Mouse (Mus musculus) kidney, postnatal 0 days (tissue): ENCODE data around the gene Dolpp1. TPM values are rescaled to one million over a fixed set of nuclear protein-coding genes. Genes with fewer than 3 reads are reported as not detected.

Experiments
- ATAC-seq: fragments of 200-750 bp; cut with Nextera tagmentation; replicated peaks from 2 replicates; pipeline ENCODE4 v1.8.0; 2017; ENCODE audit warnings: low read depth, moderate number of reproducible peaks, moderate TSS enrichment, moderate library complexity; ENCODE audit not compliant: low FRiP score
- DNase-seq: peaks from one replicate; pipeline ENCODE4 v3.0.0-alpha.2; 2016; ENCODE audit warnings: low spot score
- H3K27ac ChIP-seq: fragments of 300-500 bp; sonication (generic); 2 replicates; pipeline ENCODE4 v1.5.1; 2014; ENCODE audit warnings: mild to moderate bottlenecking
- H3K27me3 ChIP-seq: fragments of 300-500 bp; sonication (generic); 2 replicates; pipeline ENCODE4 v1.6.1; 2014; ENCODE audit warnings: low read length, mixed read lengths; ENCODE audit not compliant: insufficient read depth
- H3K36me3 ChIP-seq: fragments of 300-500 bp; sonication (generic); 2 replicates; pipeline ENCODE4 v1.6.1; 2014; ENCODE audit warnings: low read length, mixed read lengths; ENCODE audit not compliant: insufficient read depth
- H3K4me1 ChIP-seq: fragments of 300-500 bp; sonication (generic); replicated peaks from 2 replicates; pipeline ENCODE4 v1.6.1; 2014; ENCODE audit warnings: antibody characterized with exemption, low read length, mixed read lengths; ENCODE audit not compliant: insufficient read depth
- H3K4me2 ChIP-seq: fragments of 300-500 bp; sonication (generic); 2 replicates; pipeline ENCODE4 v1.6.1; 2014; ENCODE audit warnings: mild to moderate bottlenecking, low read length, moderate library complexity, mixed read lengths
- H3K4me3 ChIP-seq: fragments of 300-500 bp; sonication (generic); replicated peaks from 2 replicates; pipeline ENCODE4 v1.5.1; 2014; ENCODE audit warnings: low read depth, low read length
- H3K9ac ChIP-seq: fragments of 300-500 bp; sonication (generic); 2 replicates; pipeline ENCODE4 v1.6.1; 2014; ENCODE audit warnings: low read depth, low read length
- H3K9me3 ChIP-seq: fragments of 300-500 bp; sonication (generic); replicated peaks from 2 replicates; pipeline ENCODE4 v1.6.1; 2016; ENCODE audit warnings: low read length, inconsistent platforms, mixed read lengths
- CTCF ChIP-seq: IDR thresholded peaks from 2 replicates; pipeline ENCODE4 v1.5.1; 2016; ENCODE audit warnings: antibody characterized with exemption, low read depth, mild to moderate bottlenecking, moderate library complexity
- WGBS: fragments of 180-500 bp; shearing (Covaris S2); extraction: QIAGEN DNeasy Blood & Tissue Kit; methylation state at CpG from one replicate; pipeline ENCODE4 v1.1.7; 2014; 5-methylcytosine and 5-hydroxymethylcytosine counted together
- polyA plus RNA-seq: library from polyadenylated mRNA; unstranded; fragments of >200 nt; fragmentation: Nextera tagmentation; extraction: Ambion mirVana; gene quantifications from 2 replicates; pipeline ENCODE4 v1.2.1, GENCODE M21; 2015

The Dolpp1 gene
- polyA plus RNA-seq, 1 experiment from 2014 or later: 23.4 TPM

GRCm38 (mm10) chr2:30372726-30373125, 19.3 kb upstream of the Dolpp1 start:
- Histone ChIP-seq H3K9ac (no peak overlapping the region), H3K4me1 (no peaks in the 10 kb centered on the region), H3K36me3 (peaks cover 76% of the 10 kb centered on the region), H3K4me2 (no peak overlapping the region), H3K9me3 (no peaks in the 10 kb centered on the region), H3K27me3 (no peaks in the 10 kb centered on the region), H3K27ac (no peak overlapping the region), H3K4me3 (no peak overlapping the region)
- no peak for ATAC-seq
- TF ChIP-seq CTCF: no peak
- no peak for DNase-seq
- WGBS: 95% methylated on average over 5 of the region's 5 CpGs

DNA sequence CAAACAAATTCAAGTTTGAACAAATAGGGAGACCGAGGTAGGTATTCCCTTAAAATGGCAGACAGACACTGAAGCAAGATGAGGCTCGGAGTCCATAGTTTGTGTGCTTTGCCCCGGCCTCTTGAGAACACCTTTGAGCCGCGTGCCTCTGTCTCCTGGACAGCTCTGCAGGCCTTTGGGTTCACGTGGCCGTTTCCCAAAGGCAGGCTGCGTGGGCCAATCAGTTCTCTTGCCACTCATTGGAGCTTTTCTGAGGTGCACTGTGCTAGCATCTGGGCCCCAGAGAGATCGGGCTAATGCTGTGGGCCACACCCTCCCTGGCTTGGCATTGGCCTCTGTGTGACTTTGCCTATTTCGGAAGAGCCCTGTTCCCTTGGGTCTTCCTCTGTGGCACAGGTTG, 16.2 kb upstream of the Dolpp1 start:
- H3K9me3 ChIP-seq: no peaks in the 10 kb centered on the region
- DNase-seq: no peak
- no peaks in the 10 kb centered on the region for H3K4me1 ChIP-seq
- H3K4me2 ChIP-seq: no peak overlapping the region
- H3K4me3 ChIP-seq: no peak overlapping the region
- no peak for TF ChIP-seq CTCF
- no peak for ATAC-seq
- H3K27ac ChIP-seq: no peak overlapping the region
- WGBS: 93% methylated on average over 10 of the region's 10 CpGs
- H3K36me3 ChIP-seq: peaks cover 68% of the 10 kb centered on the region
- no peak overlapping the region for H3K9ac ChIP-seq
- no peaks in the 10 kb centered on the region for H3K27me3 ChIP-seq

GRCm38 (mm10) chr2:30377721-30378120, 14.3 kb upstream of the Dolpp1 start:
- Histone ChIP-seq H3K27me3 (no peaks in the 10 kb centered on the region), H3K4me2 (no peak overlapping the region), H3K9ac (no peak overlapping the region), H3K9me3 (no peaks in the 10 kb centered on the region), H3K36me3 (peaks cover 67% of the 10 kb centered on the region), H3K4me1 (no peaks in the 10 kb centered on the region), H3K4me3 (no peak overlapping the region), H3K27ac (no peak overlapping the region)
- TF ChIP-seq CTCF: no peak
- ATAC-seq: no peak
- DNase-seq: no peak
- WGBS: 82% methylated on average over 5 of the region's 5 CpGs

- ATAC-seq (no peak), DNase-seq (no peak)
- no peaks in the 10 kb centered on the region for H3K9me3 ChIP-seq
- H3K4me2 ChIP-seq: no peak overlapping the region
- H3K4me3 ChIP-seq: no peak overlapping the region
- TF ChIP-seq CTCF: no peak
- no peak overlapping the region for H3K27ac ChIP-seq
- WGBS: 84% methylated on average over 7 of the region's 7 CpGs
- no peaks in the 10 kb centered on the region for H3K4me1 ChIP-seq
- no peak overlapping the region for H3K9ac ChIP-seq
- no peaks in the 10 kb centered on the region for H3K27me3 ChIP-seq
- H3K36me3 ChIP-seq: peaks cover 69% of the 10 kb centered on the region
Measured at GRCm38 (mm10) chr2:30379307-30379706, 12.7 kb upstream of the Dolpp1 start.

DNA sequence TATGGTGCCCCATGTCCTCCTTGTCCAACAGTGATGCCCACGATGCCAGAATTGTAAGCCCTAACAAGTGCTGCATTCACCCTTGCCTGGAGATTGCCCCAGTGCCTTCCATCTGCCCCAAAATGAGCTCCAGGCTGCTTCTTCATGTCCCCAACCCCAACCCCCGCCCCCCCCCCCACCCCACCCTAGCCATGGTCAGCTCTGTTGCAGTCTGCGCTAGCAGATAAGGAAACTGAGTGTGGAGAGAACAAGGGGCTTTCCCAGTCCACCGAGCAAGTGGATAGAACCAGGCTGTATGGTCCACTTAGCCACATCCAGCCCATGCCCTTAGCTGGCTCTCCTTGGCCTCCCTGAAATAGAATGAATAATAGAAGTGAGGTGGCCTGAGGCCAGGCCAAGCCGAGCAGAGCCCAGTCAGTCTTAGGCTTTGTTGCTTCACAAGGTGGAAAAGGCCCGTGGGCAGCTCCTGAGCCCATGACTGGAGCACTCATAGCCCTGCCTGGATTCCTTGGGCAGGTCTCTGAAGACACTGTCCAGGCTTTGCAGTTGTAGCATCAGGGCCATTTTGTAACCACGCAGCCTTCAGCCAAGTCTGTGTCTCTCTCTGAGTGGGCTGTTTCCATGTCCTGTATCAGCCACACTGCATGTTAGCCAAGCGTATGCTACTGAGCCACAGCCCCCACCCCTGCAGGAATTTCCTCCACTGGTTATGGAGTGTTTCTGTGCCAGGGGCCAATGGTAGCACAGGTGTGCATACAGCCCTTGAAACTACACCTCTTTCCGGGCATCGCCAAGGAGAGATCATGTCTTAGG, 11.3 kb upstream of the Dolpp1 start:
- no peaks in the 10 kb centered on the region for H3K27me3 ChIP-seq
- no peaks in the 10 kb centered on the region for H3K9me3 ChIP-seq
- H3K27ac ChIP-seq: no peak overlapping the region
- H3K36me3 ChIP-seq: peaks cover 68% of the 10 kb centered on the region
- no peaks in the 10 kb centered on the region for H3K4me1 ChIP-seq
- no peak overlapping the region for H3K9ac ChIP-seq
- H3K4me2 ChIP-seq: no peak overlapping the region
- ATAC-seq (no peak), DNase-seq (no peak)
- WGBS: 93% methylated on average over 10 of the region's 10 CpGs
- TF ChIP-seq CTCF: no peak
- no peak overlapping the region for H3K4me3 ChIP-seq

DNA sequence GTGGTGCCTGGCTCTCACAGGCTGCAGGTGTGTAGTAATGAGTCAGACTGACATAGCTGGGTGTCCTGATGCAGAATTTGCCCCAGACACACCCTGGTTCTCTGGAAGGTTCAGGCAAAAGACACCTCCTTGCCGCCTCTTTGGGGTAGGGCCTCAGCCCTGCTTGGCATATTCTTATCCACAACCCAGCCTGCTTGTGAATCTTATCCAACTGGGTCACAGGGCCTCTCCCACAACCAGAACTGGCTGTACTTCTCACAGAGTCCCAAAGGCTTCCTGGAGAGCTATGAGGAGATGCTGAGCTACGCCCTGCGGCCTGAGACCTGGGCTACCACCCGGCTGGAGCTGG, 10.7 kb upstream of the Dolpp1 start:
- TF ChIP-seq CTCF: no peak
- Histone ChIP-seq H3K9me3 (no peaks in the 10 kb centered on the region), H3K36me3 (peaks cover 62% of the 10 kb centered on the region), H3K4me3 (no peak overlapping the region), H3K27ac (no peak overlapping the region), H3K27me3 (no peaks in the 10 kb centered on the region), H3K9ac (no peak overlapping the region), H3K4me2 (no peak overlapping the region), H3K4me1 (no peaks in the 10 kb centered on the region)
- ATAC-seq: no peak
- DNase-seq: no peak
- WGBS: 98% methylated on average over 4 of the region's 4 CpGs

DNA sequence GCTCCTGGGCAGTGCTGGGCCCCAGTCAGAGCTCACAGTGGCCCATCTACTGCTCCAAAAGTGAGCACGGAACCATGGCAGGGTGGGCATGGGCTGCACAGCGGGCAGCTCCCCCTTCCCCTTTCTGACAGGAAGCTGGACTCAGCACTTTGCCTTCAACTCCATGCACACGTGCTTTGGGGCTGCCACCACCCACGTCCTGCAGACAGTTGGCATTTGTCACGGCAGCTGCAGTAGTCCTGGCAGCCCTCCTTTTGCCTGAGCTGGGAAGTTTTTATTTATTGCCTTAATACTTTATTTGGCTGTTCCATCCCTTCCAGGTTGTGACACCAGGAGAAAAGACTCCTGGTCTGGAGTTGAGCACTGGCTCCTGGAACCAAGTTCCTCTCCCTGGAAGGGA, 7.2 kb upstream of the Dolpp1 start:
- Histone ChIP-seq H3K9ac (no peak overlapping the region), H3K27me3 (no peaks in the 10 kb centered on the region), H3K36me3 (peaks cover 34% of the 10 kb centered on the region; the same call in 1 of the 2 replicates), H3K4me1 (no peaks in the 10 kb centered on the region), H3K4me3 (no peak overlapping the region), H3K4me2 (no peak overlapping the region), H3K9me3 (no peaks in the 10 kb centered on the region), H3K27ac (no peak overlapping the region)
- ATAC-seq (no peak), DNase-seq (no peak)
- no peak for TF ChIP-seq CTCF
- 68% methylated on average over 5 of the region's 5 CpGs for WGBS
